Mouse (Mus musculus) forebrain, embryonic 14.5 days (tissue): Measurements from ENCODE around the gene Bcl10. TPM values are rescaled to one million over a fixed set of nuclear protein-coding genes. Genes with fewer than 3 reads are reported as not detected.
A peak's percentile ranks its signal among the peaks of the same experiment; 100 is the strongest.

Experiments
- ATAC-seq: fragments of 200-750 bp; cut with Nextera tagmentation; 2 replicates; pipeline ENCODE4 v1.8.0; 2017; ENCODE audit warnings: mild to moderate bottlenecking, moderate library complexity
- DNase-seq: peaks from one replicate; pipeline ENCODE4 v3.0.0-alpha.2; 2015; ENCODE audit warnings: low spot score
- H3K27ac ChIP-seq: fragments of 300-500 bp; sonication (generic); 2 replicates; pipeline ENCODE4 v1.5.1; 2014; ENCODE audit warnings: low read depth, mild to moderate bottlenecking, control low read depth, low read length, moderate library complexity
- H3K27me3 ChIP-seq: fragments of 300-500 bp; sonication (generic); replicated peaks from 2 replicates; pipeline ENCODE4 v1.6.1; 2014; ENCODE audit warnings: low read length, control low read depth, mixed read lengths; ENCODE audit not compliant: control insufficient read depth, insufficient read depth
- H3K36me3 ChIP-seq: fragments of 300-500 bp; sonication (generic); 2 replicates; pipeline ENCODE4 v1.6.1; 2014; ENCODE audit warnings: low read length, control low read depth; ENCODE audit not compliant: control insufficient read depth, insufficient read depth
- H3K4me1 ChIP-seq: fragments of 300-500 bp; sonication (generic); 2 replicates; pipeline ENCODE4 v1.6.1; 2014; ENCODE audit warnings: antibody characterized with exemption, low read length, control low read depth; ENCODE audit not compliant: control insufficient read depth, insufficient read depth
- H3K4me2 ChIP-seq: fragments of 300-500 bp; sonication (generic); 2 replicates; pipeline ENCODE4 v1.6.1; 2014; ENCODE audit warnings: mild to moderate bottlenecking, control low read depth, low read length
- H3K4me3 ChIP-seq: fragments of 300-500 bp; sonication (generic); 2 replicates; pipeline ENCODE4 v1.5.1; 2014; ENCODE audit warnings: low read depth, low read length, control low read depth
- H3K9ac ChIP-seq: fragments of 300-500 bp; sonication (generic); 2 replicates; pipeline ENCODE4 v1.6.1; 2014; ENCODE audit warnings: mild to moderate bottlenecking, low read length, control low read depth, moderate library complexity
- H3K9me3 ChIP-seq: fragments of 300-500 bp; sonication (generic); replicated peaks from 2 replicates; pipeline ENCODE4 v1.6.1; 2016; ENCODE audit warnings: low read length, control low read depth, mixed read lengths; ENCODE audit not compliant: control insufficient read depth
- WGBS: fragments of 180-500 bp; shearing (Covaris S2); extraction: QIAGEN DNeasy Blood & Tissue Kit; methylation state at CpG from one replicate; pipeline ENCODE4 v1.1.7; 2014; 5-methylcytosine and 5-hydroxymethylcytosine counted together
- polyA plus RNA-seq: library from polyadenylated mRNA; unstranded; fragments of >200 nt; fragmentation: Nextera tagmentation; extraction: Ambion mirVana; gene quantifications from 2 replicates; pipeline ENCODE4 v1.2.1, GENCODE M21; 2014

The Bcl10 gene
- polyA plus RNA-seq, 1 experiment from 2014 or later = 41.7 TPM

- WGBS = 77% methylated on average over 17 of the region's 17 CpGs
- no peak for ATAC-seq
- no peaks in the 10 kb centered on the region for H3K9me3 ChIP-seq
Observed at GRCm38 (mm10) chr3:145951287-145952165, 28.9 kb downstream of the Bcl10 start.

GRCm38 (mm10) chr3:145952945-145953344, 30.3 kb downstream of the Bcl10 start:
- no peaks in the 10 kb centered on the region for H3K9me3 ChIP-seq
- no peak overlapping the region for H3K4me3 ChIP-seq
- no peak for ATAC-seq
- WGBS = 87% methylated on average over 7 of the region's 7 CpGs
- no peak overlapping the region for H3K27ac ChIP-seq
- no peak overlapping the region for H3K9ac ChIP-seq
- no peak overlapping the region for H3K4me2 ChIP-seq
- no peak for DNase-seq
- H3K36me3 ChIP-seq = no peaks in the 10 kb centered on the region
- no peaks in the 10 kb centered on the region for H3K27me3 ChIP-seq
- no peaks in the 10 kb centered on the region for H3K4me1 ChIP-seq

More at GRCm38 (mm10) chr3:145951287-145952165, 28.9 kb downstream of the Bcl10 start:
- H3K27ac ChIP-seq = no peak overlapping the region
- no peak overlapping the region for H3K4me3 ChIP-seq
- no peak for DNase-seq
- H3K36me3 ChIP-seq = no peaks in the 10 kb centered on the region
- no peaks in the 10 kb centered on the region for H3K27me3 ChIP-seq
- H3K9ac ChIP-seq = no peak overlapping the region
- no peak overlapping the region for H3K4me2 ChIP-seq
- H3K4me1 ChIP-seq = no peaks in the 10 kb centered on the region

GRCm38 (mm10) chr3:145953411-145953810, 30.8 kb downstream of the Bcl10 start:
- ATAC-seq (no peak), DNase-seq (no peak)
- 89% methylated on average over 2 of the region's 2 CpGs for WGBS
- H3K4me2 ChIP-seq = no peak overlapping the region
- H3K4me1 ChIP-seq = no peaks in the 10 kb centered on the region
- H3K36me3 ChIP-seq = no peaks in the 10 kb centered on the region
- H3K9me3 ChIP-seq = no peaks in the 10 kb centered on the region
- H3K4me3 ChIP-seq = no peak overlapping the region
- no peaks in the 10 kb centered on the region for H3K27me3 ChIP-seq
- no peak overlapping the region for H3K27ac ChIP-seq
- H3K9ac ChIP-seq = no peak overlapping the region

GRCm38 (mm10) chr3:145959824-145960223, 37.2 kb downstream of the Bcl10 start:
- Histone ChIP-seq H3K4me1 (peaks cover 3% of the 10 kb centered on the region; the same call in 1 of the 2 replicates), H3K27me3 (peaks cover 14% of the 10 kb centered on the region), H3K4me2 (no peak overlapping the region), H3K9ac (no peak overlapping the region), H3K27ac (no peak overlapping the region), H3K4me3 (no peak overlapping the region), H3K9me3 (no peaks in the 10 kb centered on the region), H3K36me3 (no peaks in the 10 kb centered on the region)
- DNase-seq (no peak), ATAC-seq (no peak)
- WGBS = 46% methylated on average over 1 of the region's 1 CpGs

- no peak overlapping the region for H3K27ac ChIP-seq
- H3K9ac ChIP-seq = no peak overlapping the region
- DNase-seq = no peak
- no peak overlapping the region for H3K4me2 ChIP-seq
- H3K27me3 ChIP-seq = peaks cover 14% of the 10 kb centered on the region
- peaks cover 3% of the 10 kb centered on the region; the same call in 1 of the 2 replicates for H3K4me1 ChIP-seq
- WGBS = 18% methylated on average over 9 of the region's 9 CpGs
- no peak for ATAC-seq
- H3K36me3 ChIP-seq = no peaks in the 10 kb centered on the region
- H3K4me3 ChIP-seq = no peak overlapping the region
- no peaks in the 10 kb centered on the region for H3K9me3 ChIP-seq
Observed at GRCm38 (mm10) chr3:145962411-145962810, 39.8 kb downstream of the Bcl10 start.

GRCm38 (mm10) chr3:145963101-145964017, 40.8 kb downstream of the Bcl10 start:
- 16% methylated on average over 31 of the region's 31 CpGs for WGBS
- no peak overlapping the region for H3K4me3 ChIP-seq
- no peaks in the 10 kb centered on the region for H3K9me3 ChIP-seq
- peaks cover 3% of the 10 kb centered on the region; the same call in 1 of the 2 replicates for H3K4me1 ChIP-seq
- DNase-seq (no peak), ATAC-seq (no peak)
- H3K27ac ChIP-seq = no peak overlapping the region
- peaks cover 14% of the 10 kb centered on the region for H3K27me3 ChIP-seq
- peak overlapping the region; percentile 29 for H3K4me2 ChIP-seq
- no peak overlapping the region for H3K9ac ChIP-seq
- no peaks in the 10 kb centered on the region for H3K36me3 ChIP-seq

GRCm38 (mm10) chr3:145964018-145964387, 41.4 kb downstream of the Bcl10 start:
- DNase-seq = peak; percentile 8
- peaks cover 14% of the 10 kb centered on the region for H3K27me3 ChIP-seq
- peak; percentile 58; the same call in 1 of the 2 replicates for ATAC-seq
- no peaks in the 10 kb centered on the region for H3K36me3 ChIP-seq
- no peaks in the 10 kb centered on the region for H3K9me3 ChIP-seq
- WGBS = 22% methylated on average over 10 of the region's 10 CpGs
- no peak overlapping the region for H3K4me3 ChIP-seq
- H3K4me1 ChIP-seq = peaks cover 3% of the 10 kb centered on the region; the same call in 1 of the 2 replicates
- H3K4me2 ChIP-seq = peak overlapping the region; percentile 29
- no peak overlapping the region for H3K27ac ChIP-seq
- H3K9ac ChIP-seq = no peak overlapping the region

GRCm38 (mm10) chr3:145964473-145964872, 41.9 kb downstream of the Bcl10 start:
- Histone ChIP-seq H3K4me2 (peak overlapping the region; percentile 29), H3K4me3 (no peak overlapping the region), H3K36me3 (no peaks in the 10 kb centered on the region), H3K9ac (no peak overlapping the region), H3K4me1 (peaks cover 3% of the 10 kb centered on the region; the same call in 1 of the 2 replicates), H3K27ac (no peak overlapping the region), H3K9me3 (no peaks in the 10 kb centered on the region), H3K27me3 (peaks cover 14% of the 10 kb centered on the region)
- peak; percentile 54 for ATAC-seq
- DNase-seq = peak; percentile 49
- WGBS = 13% methylated on average over 10 of the region's 10 CpGs
